Mouse (Mus musculus): Measurements from ENCODE around the gene Fam81b. TPM values are rescaled to one million over a fixed set of nuclear protein-coding genes. Genes with fewer than 3 reads are reported as not detected.
A peak's percentile ranks its signal among the peaks of the same experiment; 100 is the strongest.
"Not testable (repeated sequence)": the region's sequence is repeated elsewhere in the genome, so short reads cannot be mapped to it uniquely, and the experiment has no call there.

Gene Fam81b
- polyA plus RNA-seq (2016; fragmentation: Nextera tagmentation; extraction: Ambion mirVana): not detected in 2 replicates

DNA sequence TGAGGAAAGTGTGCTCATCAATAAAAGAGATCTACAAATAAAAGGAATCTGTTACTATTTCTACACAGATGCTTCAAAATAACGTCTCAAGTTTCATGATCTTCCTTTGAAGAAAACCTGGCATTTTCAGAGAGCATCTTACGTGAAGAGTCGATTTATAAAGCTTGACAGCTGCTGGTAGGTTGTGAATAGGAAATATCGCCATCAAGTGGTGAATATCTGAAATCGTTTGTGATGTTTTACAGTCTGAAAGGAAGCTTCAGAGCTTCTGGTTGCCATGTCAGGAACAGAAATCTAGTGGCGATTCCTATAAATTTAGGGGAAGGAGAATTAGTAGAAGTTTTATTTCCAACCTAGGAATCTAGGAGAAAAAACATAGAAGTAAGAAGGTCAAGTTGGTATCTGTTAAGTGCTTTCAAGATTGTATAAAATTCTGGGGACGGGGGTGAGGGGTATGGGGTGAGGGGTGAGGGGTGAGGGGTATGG is at the start of gene Fam81b:
Fam81b (minus strand) TSS at position 436 of the 486 bp plus-strand sequence.
- H3K27ac ChIP-seq: no peak within 1 kb of the TSS
- WGBS (ENCODE audit: insufficient replicate concordance): 26% methylated on average over 7 of the region's 7 CpGs
- ATAC-seq: no peak

DNA sequence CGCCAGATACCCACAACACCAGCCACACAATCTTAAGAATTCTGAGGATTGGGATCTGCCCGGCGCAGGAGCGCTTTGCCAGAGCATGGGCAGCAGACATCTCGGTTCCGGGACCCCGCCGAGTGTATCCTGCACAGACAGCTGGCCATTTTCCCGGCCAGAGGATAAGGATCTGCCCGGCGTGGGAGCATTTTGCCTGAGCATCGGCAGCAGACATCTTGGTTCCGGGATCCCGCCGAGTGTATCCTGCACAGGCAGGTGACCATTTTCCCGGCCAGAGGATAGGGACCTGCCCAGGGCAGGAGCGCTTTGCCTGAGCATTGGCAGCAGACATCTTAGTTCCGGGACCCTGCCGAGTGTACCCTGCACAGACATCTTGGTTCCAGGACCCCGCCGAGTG is 41.1 kb upstream of the Fam81b start:
- H3K4me3 ChIP-seq; H3K36me3 ChIP-seq; H3K27ac ChIP-seq; ATAC-seq; H3K4me1 ChIP-seq; H3K9ac ChIP-seq; H3K9me3 ChIP-seq (replicated peaks); H3K27me3 ChIP-seq (replicated peaks); H3K4me2 ChIP-seq: not testable (repeated sequence)
- 53% methylated on average over 20 of the region's 21 CpGs for WGBS (ENCODE audit: insufficient replicate concordance)

More for the DNA sequence above, at the start of gene Fam81b:
- Histone ChIP-seq H3K4me1 (no peaks in the 10 kb centered on the region), H3K27me3 (replicated peaks) (no peaks in the 10 kb centered on the region), H3K36me3 (no peaks in the 10 kb centered on the region), H3K9me3 (replicated peaks) (no peaks in the 10 kb centered on the region), H3K9ac (no peak within 1 kb of the TSS), H3K4me3 (no peak within 1 kb of the TSS), H3K4me2 (no peak within 1 kb of the TSS)

GRCm38 (mm10) chr13:76318635-76319034 is 13.8 kb upstream of the Fam81b start:
- H3K4me1 ChIP-seq: no peaks in the 10 kb centered on the region
- no peak overlapping the region for H3K9ac ChIP-seq
- 54% methylated on average over 3 of the region's 3 CpGs for WGBS (ENCODE audit: insufficient replicate concordance)
- no peaks in the 10 kb centered on the region for H3K9me3 ChIP-seq (replicated peaks)
- no peak overlapping the region for H3K4me3 ChIP-seq
- no peak overlapping the region for H3K4me2 ChIP-seq
- no peak overlapping the region for H3K27ac ChIP-seq
- no peak for ATAC-seq
- H3K27me3 ChIP-seq (replicated peaks): no peaks in the 10 kb centered on the region
- no peaks in the 10 kb centered on the region for H3K36me3 ChIP-seq

DNA sequence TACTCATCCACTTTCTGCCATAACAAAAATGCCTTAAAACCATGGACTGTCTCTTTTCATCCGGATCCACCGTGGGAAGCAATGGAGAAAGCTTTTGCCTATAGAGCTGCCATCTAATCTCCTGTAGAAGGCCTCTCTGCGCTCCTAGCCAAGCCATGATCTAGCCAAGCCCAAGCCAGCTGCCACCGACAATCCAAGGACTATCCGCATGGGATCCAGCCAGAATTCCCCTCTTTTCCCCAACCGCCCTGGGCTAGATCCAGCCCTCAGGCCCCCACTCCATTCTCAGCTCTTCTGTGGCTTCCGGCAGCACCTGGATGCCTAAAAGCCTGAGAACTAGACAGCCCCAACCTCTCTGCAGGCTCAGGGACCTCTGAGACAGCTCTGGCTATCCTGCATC is 6.7 kb upstream of the Fam81b start:
- no peak overlapping the region for H3K4me2 ChIP-seq
- WGBS (ENCODE audit: insufficient replicate concordance): 74% methylated on average over 7 of the region's 7 CpGs
- no peaks in the 10 kb centered on the region for H3K4me1 ChIP-seq
- H3K9ac ChIP-seq: no peak overlapping the region
- H3K9me3 ChIP-seq (replicated peaks): no peaks in the 10 kb centered on the region
- no peaks in the 10 kb centered on the region for H3K27me3 ChIP-seq (replicated peaks)
- no peaks in the 10 kb centered on the region for H3K36me3 ChIP-seq
- no peak overlapping the region for H3K27ac ChIP-seq
- H3K4me3 ChIP-seq: no peak overlapping the region
- ATAC-seq: no peak

- no peak for ATAC-seq
- H3K4me1 ChIP-seq: no peaks in the 10 kb centered on the region
- no peak overlapping the region for H3K4me3 ChIP-seq
- no peaks in the 10 kb centered on the region for H3K27me3 ChIP-seq (replicated peaks)
- no peak overlapping the region for H3K9ac ChIP-seq
- H3K4me2 ChIP-seq: no peak overlapping the region
- 34% methylated on average over 1 of the region's 1 CpGs for WGBS (ENCODE audit: insufficient replicate concordance)
- H3K27ac ChIP-seq: no peak overlapping the region
- no peaks in the 10 kb centered on the region for H3K9me3 ChIP-seq (replicated peaks)
- H3K36me3 ChIP-seq: no peaks in the 10 kb centered on the region
Observed at GRCm38 (mm10) chr13:76308811-76309210, 3.9 kb upstream of the Fam81b start.

DNA sequence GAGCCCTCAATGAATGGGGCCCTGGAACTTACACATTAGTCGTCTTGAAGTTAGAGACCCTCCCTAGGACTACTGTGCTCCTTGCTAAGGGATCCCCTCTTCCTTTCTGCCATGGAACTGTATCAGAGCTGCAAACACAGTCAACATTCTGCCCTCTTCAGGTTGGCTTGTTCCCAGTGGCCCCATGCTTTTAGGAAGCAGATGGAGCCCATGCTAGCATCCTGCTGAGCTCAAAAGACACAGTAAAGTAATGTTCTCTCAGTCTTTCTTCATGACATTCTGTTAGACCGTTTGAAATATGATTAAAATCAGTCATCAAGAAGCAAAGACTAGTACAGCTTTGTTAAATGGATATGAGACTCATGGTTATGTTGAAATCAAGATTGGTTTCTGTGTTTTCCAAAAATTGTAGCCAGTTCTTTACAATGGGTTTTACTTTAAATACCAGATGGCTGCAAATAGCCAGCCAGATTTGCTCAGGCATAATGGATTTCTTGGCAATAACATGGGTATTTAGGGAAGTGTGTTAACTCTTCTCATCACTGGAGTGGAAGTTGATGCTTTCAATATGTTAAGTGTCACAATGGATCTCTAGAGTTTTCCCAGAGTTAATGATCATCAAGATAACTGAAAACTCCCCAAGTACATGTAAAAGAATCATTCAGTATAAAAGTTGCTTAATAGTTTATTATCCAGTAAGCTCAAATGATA is 938 bp upstream of the Fam81b start:
- Histone ChIP-seq H3K4me1 (no peaks in the 10 kb centered on the region), H3K9ac (no peak overlapping the region), H3K27ac (no peak overlapping the region), H3K4me2 (no peak overlapping the region), H3K27me3 (replicated peaks) (no peaks in the 10 kb centered on the region), H3K36me3 (no peaks in the 10 kb centered on the region), H3K9me3 (replicated peaks) (no peaks in the 10 kb centered on the region), H3K4me3 (no peak overlapping the region)
- ATAC-seq: no peak
- WGBS (ENCODE audit: insufficient replicate concordance): 48% methylated on average over 2 of the region's 2 CpGs

DNA sequence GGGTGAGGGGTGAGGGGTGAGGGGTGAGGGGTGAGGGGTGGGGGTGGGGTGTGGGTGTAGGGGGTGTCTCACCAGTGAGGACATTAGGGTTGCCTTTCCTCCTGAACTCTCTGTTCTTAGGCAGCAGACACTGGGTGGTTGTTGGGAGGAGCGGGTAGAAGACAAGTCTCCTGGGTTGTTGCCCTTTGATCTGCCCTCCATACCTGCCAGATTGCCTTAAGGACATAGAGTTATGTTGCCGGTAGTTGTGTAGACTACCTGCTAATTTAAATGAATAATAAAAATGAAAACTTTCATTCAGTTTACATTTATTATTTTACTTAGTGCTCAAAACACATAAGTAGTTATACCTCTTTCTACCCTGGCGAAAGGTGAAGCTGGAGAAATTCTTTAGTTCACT is 369 bp upstream of the Fam81b start:
- ATAC-seq: no peak
- H3K4me3 ChIP-seq: no peak overlapping the region
- H3K27me3 ChIP-seq (replicated peaks): no peaks in the 10 kb centered on the region
- no peak overlapping the region for H3K27ac ChIP-seq
- H3K9ac ChIP-seq: no peak overlapping the region
- 75% methylated on average over 3 of the region's 3 CpGs for WGBS (ENCODE audit: insufficient replicate concordance)
- no peaks in the 10 kb centered on the region for H3K4me1 ChIP-seq
- H3K9me3 ChIP-seq (replicated peaks): no peaks in the 10 kb centered on the region
- no peaks in the 10 kb centered on the region for H3K36me3 ChIP-seq
- H3K4me2 ChIP-seq: no peak overlapping the region

DNA sequence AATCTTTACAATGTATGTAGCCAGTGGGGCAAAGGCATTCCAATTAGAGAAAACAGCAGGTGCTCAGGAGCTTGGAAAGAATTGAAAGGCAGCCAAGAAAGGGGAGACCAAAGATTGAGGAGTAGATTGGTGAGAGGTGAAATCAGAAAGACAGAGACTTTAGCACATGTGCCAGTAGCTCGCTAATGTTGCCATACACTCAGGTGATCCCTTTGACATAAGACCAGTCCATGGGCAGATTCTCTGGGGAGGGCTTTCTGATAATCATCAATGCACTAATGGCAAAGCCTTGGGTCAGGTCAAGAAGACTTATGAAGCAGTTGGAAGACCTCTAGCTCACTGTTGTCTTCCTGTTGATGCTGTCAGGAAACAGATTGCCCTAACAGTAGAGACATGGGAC is 671 bp downstream of the Fam81b start:
- ATAC-seq: no peak
- Histone ChIP-seq H3K27ac (no peak overlapping the region), H3K9me3 (replicated peaks) (no peaks in the 10 kb centered on the region), H3K4me1 (no peaks in the 10 kb centered on the region), H3K9ac (no peak overlapping the region), H3K4me3 (no peak overlapping the region), H3K4me2 (no peak overlapping the region), H3K27me3 (replicated peaks) (no peaks in the 10 kb centered on the region), H3K36me3 (no peaks in the 10 kb centered on the region)
- WGBS (ENCODE audit: insufficient replicate concordance): 57% methylated on average over 1 of the region's 1 CpGs

DNA sequence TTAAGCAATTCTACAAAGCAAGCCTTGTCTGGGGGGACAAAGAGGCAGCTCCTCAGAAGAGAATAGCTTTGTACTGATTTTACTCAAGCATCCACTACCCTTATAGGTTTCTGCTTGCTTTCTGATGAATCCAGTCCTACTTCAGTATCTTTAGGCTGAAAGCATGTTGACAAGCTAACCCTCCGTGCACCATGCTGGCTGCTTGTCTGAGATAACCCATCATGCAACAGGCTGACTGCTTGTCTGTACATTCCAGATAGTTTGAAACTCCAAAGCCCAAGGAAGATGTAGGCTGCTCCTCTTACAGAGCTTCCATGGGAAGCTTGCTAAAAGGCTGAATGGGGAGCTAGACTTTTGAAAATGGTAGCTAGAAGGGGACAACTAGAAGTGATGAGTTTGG is 1.7 kb downstream of the Fam81b start:
- Histone ChIP-seq H3K9me3 (replicated peaks) (no peaks in the 10 kb centered on the region), H3K27me3 (replicated peaks) (no peaks in the 10 kb centered on the region), H3K4me2 (no peak overlapping the region), H3K27ac (no peak overlapping the region), H3K4me1 (no peaks in the 10 kb centered on the region), H3K4me3 (no peak overlapping the region), H3K36me3 (no peaks in the 10 kb centered on the region), H3K9ac (no peak overlapping the region)
- peak; percentile 57 for ATAC-seq
- WGBS (ENCODE audit: insufficient replicate concordance): 26% methylated on average over 1 of the region's 1 CpGs

GRCm38 (mm10) chr13:76302056-76302455 is 2.8 kb downstream of the Fam81b start:
- Histone ChIP-seq H3K9ac (no peak overlapping the region), H3K27ac (no peak overlapping the region), H3K9me3 (replicated peaks) (no peaks in the 10 kb centered on the region), H3K4me3 (no peak overlapping the region), H3K4me1 (no peaks in the 10 kb centered on the region), H3K27me3 (replicated peaks) (no peaks in the 10 kb centered on the region), H3K36me3 (no peaks in the 10 kb centered on the region), H3K4me2 (no peak overlapping the region)
- WGBS (ENCODE audit: insufficient replicate concordance): 72% methylated on average over 2 of the region's 2 CpGs
- ATAC-seq: no peak

DNA sequence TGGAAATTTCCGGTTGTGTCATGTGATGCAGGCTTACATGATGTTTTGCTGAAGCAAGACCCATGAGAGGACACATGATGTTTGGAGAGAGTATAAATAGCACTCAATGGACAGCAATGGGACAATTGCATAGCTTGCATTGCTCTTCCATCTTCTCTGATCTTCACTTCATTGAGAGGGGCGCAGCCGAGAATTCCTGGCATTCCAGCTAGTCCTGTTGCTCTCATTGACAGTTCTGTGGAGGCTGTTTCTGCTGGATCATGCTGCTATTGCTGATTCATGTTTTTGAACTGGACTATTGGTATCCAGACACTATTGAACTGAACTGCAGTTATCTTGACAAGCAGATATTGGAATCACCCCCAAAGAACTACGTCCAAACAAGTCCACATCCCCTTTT is 12.8 kb downstream of the Fam81b start:
- Histone ChIP-seq H3K36me3 (no peaks in the 10 kb centered on the region), H3K4me1 (no peaks in the 10 kb centered on the region)
- 63% methylated on average over 4 of the region's 4 CpGs for WGBS (ENCODE audit: insufficient replicate concordance)

GRCm38 (mm10) chr13:76284597-76284996 is 20.3 kb downstream of the Fam81b start:
- ATAC-seq: peak; percentile 47; the same call in 1 of the 2 replicates
- no peaks in the 10 kb centered on the region for H3K36me3 ChIP-seq
- no peaks in the 10 kb centered on the region for H3K27me3 ChIP-seq (replicated peaks)
- no peak overlapping the region for H3K4me3 ChIP-seq
- H3K27ac ChIP-seq: no peak overlapping the region
- H3K9me3 ChIP-seq (replicated peaks): no peaks in the 10 kb centered on the region
- 68% methylated on average over 3 of the region's 3 CpGs for WGBS (ENCODE audit: insufficient replicate concordance)
- no peaks in the 10 kb centered on the region for H3K4me1 ChIP-seq
- no peak overlapping the region for H3K4me2 ChIP-seq
- no peak overlapping the region for H3K9ac ChIP-seq

More for the DNA sequence above, 12.8 kb downstream of the Fam81b start:
- Histone ChIP-seq H3K27me3 (replicated peaks) (no peaks in the 10 kb centered on the region), H3K4me2 (no peak overlapping the region), H3K9me3 (replicated peaks) (no peaks in the 10 kb centered on the region), H3K27ac (no peak overlapping the region), H3K9ac (no peak overlapping the region), H3K4me3 (no peak overlapping the region)
- no peak for ATAC-seq
